Mouse (Mus musculus): ENCODE results near the gene Krt2. TPM values are rescaled to one million over a fixed set of nuclear protein-coding genes. Genes with fewer than 3 reads are reported as not detected.

Krt2 gene
- polyA plus RNA-seq, 1 experiment from 2014 or later: not detected

DNA sequence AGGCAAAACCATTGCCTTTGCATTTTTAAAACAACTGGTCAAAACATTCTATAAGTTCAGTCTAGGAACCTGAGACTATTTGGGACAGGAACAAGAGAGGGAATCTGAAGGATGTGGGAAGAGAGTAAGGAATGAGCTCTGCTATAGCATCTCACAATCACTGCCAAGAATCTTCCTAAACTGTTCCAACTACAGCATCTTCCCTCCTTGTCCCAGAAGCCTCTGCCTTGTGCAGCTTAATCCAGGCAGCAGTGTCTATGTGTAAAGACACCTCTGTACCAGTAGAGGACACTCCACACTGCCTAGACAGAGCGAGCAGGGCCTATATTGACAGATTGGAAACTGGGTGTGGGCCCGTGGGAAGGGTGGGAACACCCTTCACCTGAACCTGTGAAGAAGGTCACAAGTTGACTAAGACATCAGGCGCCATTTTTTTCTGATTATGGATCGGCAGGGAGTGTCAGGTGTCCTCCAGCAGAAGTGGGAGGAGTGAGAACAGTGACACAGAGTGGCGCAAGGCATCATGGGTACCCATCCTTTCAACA, 16.9 kb upstream of the Krt2 start:
- no peak overlapping the region for H3K4me2 ChIP-seq (replicated peaks)
- WGBS: 68% methylated on average over 5 of the region's 5 CpGs
- H3K27me3 ChIP-seq: no peaks in the 10 kb centered on the region
- no peak overlapping the region for H3K9ac ChIP-seq
- H3K9me3 ChIP-seq (replicated peaks): no peaks in the 10 kb centered on the region
- no peak overlapping the region for H3K4me3 ChIP-seq
- no peaks in the 10 kb centered on the region for H3K4me1 ChIP-seq
- no peaks in the 10 kb centered on the region for H3K36me3 ChIP-seq
- no peak overlapping the region for H3K27ac ChIP-seq
- ATAC-seq (ENCODE audit: low FRiP score): no peak

GRCm38 (mm10) chr15:101833131-101833530, 15.2 kb upstream of the Krt2 start:
- no peak for ATAC-seq (ENCODE audit: low FRiP score)
- Histone ChIP-seq H3K4me2 (replicated peaks) (no peak overlapping the region), H3K36me3 (no peaks in the 10 kb centered on the region), H3K4me1 (no peaks in the 10 kb centered on the region), H3K27ac (no peak overlapping the region), H3K9me3 (replicated peaks) (no peaks in the 10 kb centered on the region), H3K9ac (no peak overlapping the region), H3K4me3 (no peak overlapping the region), H3K27me3 (no peaks in the 10 kb centered on the region)
- WGBS: 60% methylated on average over 6 of the region's 6 CpGs

- no peak overlapping the region for H3K4me3 ChIP-seq
- no peaks in the 10 kb centered on the region for H3K36me3 ChIP-seq
- no peaks in the 10 kb centered on the region for H3K9me3 ChIP-seq (replicated peaks)
- H3K4me2 ChIP-seq (replicated peaks): no peak overlapping the region
- H3K27me3 ChIP-seq: no peaks in the 10 kb centered on the region
- H3K27ac ChIP-seq: no peak overlapping the region
- no peak for ATAC-seq (ENCODE audit: low FRiP score)
- WGBS: 77% methylated on average over 5 of the region's 5 CpGs
- no peak overlapping the region for H3K9ac ChIP-seq
- no peaks in the 10 kb centered on the region for H3K4me1 ChIP-seq
Observed at GRCm38 (mm10) chr15:101829441-101829840, 11.5 kb upstream of the Krt2 start.

- Histone ChIP-seq H3K36me3 (no peaks in the 10 kb centered on the region), H3K27me3 (no peaks in the 10 kb centered on the region), H3K4me3 (no peak overlapping the region), H3K4me2 (replicated peaks) (no peak overlapping the region), H3K9ac (no peak overlapping the region), H3K27ac (no peak overlapping the region), H3K9me3 (replicated peaks) (no peaks in the 10 kb centered on the region), H3K4me1 (no peaks in the 10 kb centered on the region)
- WGBS: 39% methylated on average over 3 of the region's 3 CpGs
- no peak for ATAC-seq (ENCODE audit: low FRiP score)
Observed at GRCm38 (mm10) chr15:101821786-101822185, 3.8 kb upstream of the Krt2 start.

DNA sequence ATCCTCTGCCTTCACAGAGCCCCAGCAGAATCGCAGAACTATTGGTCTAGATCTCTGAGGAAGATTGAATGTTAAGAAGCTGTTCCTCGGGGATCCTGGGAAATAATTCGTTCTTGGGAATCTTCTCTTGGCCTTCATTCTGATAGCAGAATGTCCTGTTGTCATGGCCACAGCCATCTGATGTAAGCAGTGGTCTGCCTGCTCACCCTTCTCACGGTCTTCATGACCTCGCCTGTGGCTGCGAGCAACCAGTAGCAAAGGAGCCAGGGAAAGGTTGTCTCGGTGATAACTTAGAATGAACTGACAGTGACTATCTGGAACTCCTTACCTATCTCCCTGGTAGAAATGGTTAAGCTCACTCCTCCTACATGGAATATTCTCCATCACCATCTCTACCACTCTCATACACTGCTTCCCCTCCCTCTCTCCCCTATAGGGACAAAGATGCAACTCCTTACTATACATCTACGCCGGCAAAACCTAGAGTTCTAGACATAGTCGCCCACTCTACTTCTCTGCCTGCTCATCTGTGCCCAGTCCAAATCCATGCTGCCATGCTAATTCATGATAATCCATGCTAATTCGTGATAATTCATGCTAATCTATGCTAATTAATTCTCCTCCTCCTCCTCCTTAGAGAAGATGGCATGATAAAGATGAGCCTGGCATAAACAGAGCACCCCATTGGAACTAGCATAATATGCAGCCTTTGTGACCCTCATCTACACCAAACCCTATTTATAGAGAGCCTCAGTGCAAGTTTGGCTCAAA, 14.7 kb downstream of the Krt2 start:
- Histone ChIP-seq H3K4me2 (replicated peaks) (no peak overlapping the region), H3K9me3 (replicated peaks) (no peaks in the 10 kb centered on the region), H3K27me3 (no peaks in the 10 kb centered on the region; the same call in 1 of the 2 replicates), H3K9ac (no peak overlapping the region), H3K4me3 (no peak overlapping the region), H3K36me3 (no peaks in the 10 kb centered on the region), H3K27ac (peak overlapping the region; percentile 30; the same call in 1 of the 2 replicates), H3K4me1 (peaks cover 14% of the 10 kb centered on the region)
- 70% methylated on average over 11 of the region's 11 CpGs for WGBS
- ATAC-seq (ENCODE audit: low FRiP score): peak; percentile 54

- Histone ChIP-seq H3K4me2 (replicated peaks) (no peak within 1 kb of the TSS), H3K27me3 (no peaks in the 10 kb centered on the region; the same call in 1 of the 2 replicates), H3K36me3 (no peaks in the 10 kb centered on the region), H3K4me3 (no peak within 1 kb of the TSS), H3K9me3 (replicated peaks) (no peaks in the 10 kb centered on the region), H3K4me1 (peaks cover 14% of the 10 kb centered on the region), H3K9ac (no peak within 1 kb of the TSS), H3K27ac (peak within 1 kb of the TSS; percentile 48)
- 79% methylated on average over 6 of the region's 6 CpGs for WGBS
- 0 out of 2 replicates have a peak, but pooled peaks have one; percentile 32 for ATAC-seq (ENCODE audit: low FRiP score)
Observed at GRCm38 (mm10) chr15:101802296-101802835, 15.6 kb downstream of the Krt2 start, which contains the start of gene Krt73. Gene Krt73 (minus strand): TSS chr15:101802346.

GRCm38 (mm10) chr15:101790867-101791266, 27.1 kb downstream of the Krt2 start:
- H3K4me1 ChIP-seq: no peaks in the 10 kb centered on the region; the same call in none of the 2 replicates
- WGBS: 18% methylated on average over 3 of the region's 3 CpGs
- H3K9ac ChIP-seq: no peak overlapping the region
- no peaks in the 10 kb centered on the region for H3K27me3 ChIP-seq
- no peak overlapping the region for H3K27ac ChIP-seq
- H3K36me3 ChIP-seq: no peaks in the 10 kb centered on the region
- no peak overlapping the region for H3K4me3 ChIP-seq
- ATAC-seq (ENCODE audit: low FRiP score): no peak
- no peak overlapping the region for H3K4me2 ChIP-seq (replicated peaks)
- H3K9me3 ChIP-seq (replicated peaks): no peaks in the 10 kb centered on the region

DNA sequence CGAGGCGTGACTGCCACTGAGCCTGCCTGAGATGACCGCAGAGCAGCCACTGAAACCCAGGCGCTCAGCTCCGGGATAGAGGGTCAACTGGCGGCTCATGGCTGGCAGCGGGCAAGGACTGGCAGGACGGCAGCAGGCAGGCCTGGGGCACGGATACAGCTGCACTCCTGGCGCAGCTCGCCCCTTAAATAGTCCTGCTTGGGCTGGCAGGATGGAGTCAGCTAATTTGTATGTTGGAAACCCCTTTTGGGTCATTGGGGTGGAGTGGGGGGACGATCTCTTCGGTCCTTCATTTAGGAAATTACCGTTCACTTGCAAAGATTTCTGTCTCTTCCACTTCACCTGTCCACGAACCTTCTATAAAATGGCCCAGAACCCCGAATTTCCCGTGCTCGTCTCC, 31.6 kb downstream of the Krt2 start, which contains the start of gene Krt72:
Gene Krt72, minus strand, starts transcription at position 101 of the 400 bp plus-strand sequence.
- H3K9me3 ChIP-seq (replicated peaks): no peaks in the 10 kb centered on the region
- no peak within 1 kb of the TSS for H3K27ac ChIP-seq
- ATAC-seq (ENCODE audit: low FRiP score): no peak
- no peaks in the 10 kb centered on the region; the same call in none of the 2 replicates for H3K4me1 ChIP-seq
- H3K4me2 ChIP-seq (replicated peaks): no peak within 1 kb of the TSS
- no peaks in the 10 kb centered on the region for H3K27me3 ChIP-seq
- H3K9ac ChIP-seq: no peak within 1 kb of the TSS
- WGBS: 89% methylated on average over 18 of the region's 18 CpGs
- no peaks in the 10 kb centered on the region for H3K36me3 ChIP-seq
- H3K4me3 ChIP-seq: no peak within 1 kb of the TSS

DNA sequence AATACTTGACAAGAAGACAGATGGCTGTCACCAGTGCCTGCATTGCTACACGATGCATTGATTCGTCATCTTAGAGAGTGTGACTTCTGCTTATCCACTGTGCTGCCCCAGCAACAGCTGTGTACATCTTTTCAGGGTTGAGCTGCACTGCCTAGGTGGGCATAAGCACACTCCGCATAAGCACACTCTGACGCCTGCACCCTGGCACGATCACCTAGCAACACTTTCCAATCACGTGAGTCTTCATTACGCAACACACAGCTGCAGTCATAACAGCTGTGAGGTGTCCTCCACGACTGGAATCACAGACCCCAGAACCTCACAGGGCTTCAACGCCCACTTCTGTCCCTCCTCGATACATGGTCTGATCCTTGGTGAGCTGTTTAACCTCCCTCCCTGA, 44.5 kb downstream of the Krt2 start:
- no peak for ATAC-seq (ENCODE audit: low FRiP score)
- no peak overlapping the region for H3K4me3 ChIP-seq

GRCm38 (mm10) chr15:101772711-101773081, 45.3 kb downstream of the Krt2 start:
- Histone ChIP-seq H3K4me2 (replicated peaks) (no peak overlapping the region), H3K27me3 (no peaks in the 10 kb centered on the region), H3K4me1 (peaks cover 5% of the 10 kb centered on the region; the same call in 1 of the 2 replicates), H3K36me3 (no peaks in the 10 kb centered on the region), H3K9ac (no peak overlapping the region), H3K9me3 (replicated peaks) (no peaks in the 10 kb centered on the region), H3K27ac (no peak overlapping the region), H3K4me3 (no peak overlapping the region)
- 7% methylated on average over 5 of the region's 5 CpGs for WGBS
- ATAC-seq (ENCODE audit: low FRiP score): peak; percentile 67

More for the DNA sequence above, 44.5 kb downstream of the Krt2 start:
- Histone ChIP-seq H3K4me1 (peaks cover 5% of the 10 kb centered on the region; the same call in 1 of the 2 replicates), H3K27me3 (no peaks in the 10 kb centered on the region), H3K4me2 (replicated peaks) (no peak overlapping the region), H3K27ac (no peak overlapping the region), H3K36me3 (no peaks in the 10 kb centered on the region), H3K9ac (no peak overlapping the region), H3K9me3 (replicated peaks) (no peaks in the 10 kb centered on the region)
- WGBS: 90% methylated on average over 10 of the region's 10 CpGs

DNA sequence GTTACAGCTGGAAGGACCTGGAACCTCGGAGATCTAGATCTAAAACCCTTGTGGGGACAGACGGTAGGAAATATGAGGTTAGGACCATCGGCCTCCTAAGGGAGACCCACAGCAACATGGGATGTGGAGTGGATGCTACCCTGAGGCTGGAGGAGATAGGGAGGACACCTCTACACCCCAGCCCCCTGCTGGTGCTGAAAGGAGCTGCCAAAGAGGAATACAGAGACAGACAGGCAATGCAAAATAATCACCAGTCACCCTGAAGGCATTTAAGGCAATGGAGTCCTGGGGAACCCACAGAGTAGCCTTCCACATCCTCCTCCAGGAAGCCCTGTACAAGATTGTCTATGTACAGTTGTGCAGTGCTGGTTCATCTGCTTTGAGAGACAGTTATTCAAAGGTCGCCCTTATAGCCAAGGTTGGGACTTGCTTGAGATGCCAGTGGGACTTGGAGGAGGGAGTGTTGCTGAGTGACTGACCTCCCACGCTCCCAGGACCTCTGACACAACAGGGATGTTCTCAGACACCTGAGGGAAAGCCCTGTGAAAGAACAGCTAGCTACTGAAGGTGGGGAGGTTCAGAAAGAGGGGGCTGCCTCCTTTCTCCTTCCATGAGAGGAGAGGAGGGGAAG, 45.8 kb downstream of the Krt2 start:
- no peak overlapping the region for H3K27ac ChIP-seq
- H3K4me3 ChIP-seq: no peak overlapping the region
- WGBS: 75% methylated on average over 5 of the region's 5 CpGs
- H3K9me3 ChIP-seq (replicated peaks): no peaks in the 10 kb centered on the region
- 0 out of 2 replicates have a peak, but pooled peaks have one; percentile 16 for ATAC-seq (ENCODE audit: low FRiP score)
- H3K27me3 ChIP-seq: no peaks in the 10 kb centered on the region
- H3K4me2 ChIP-seq (replicated peaks): no peak overlapping the region
- peaks cover 5% of the 10 kb centered on the region; the same call in 1 of the 2 replicates for H3K4me1 ChIP-seq
- no peak overlapping the region for H3K9ac ChIP-seq
- no peaks in the 10 kb centered on the region for H3K36me3 ChIP-seq

GRCm38 (mm10) chr15:101770226-101770625, 47.7 kb downstream of the Krt2 start:
- no peaks in the 10 kb centered on the region for H3K27me3 ChIP-seq
- WGBS: 64% methylated on average over 8 of the region's 8 CpGs
- no peaks in the 10 kb centered on the region for H3K36me3 ChIP-seq
- H3K27ac ChIP-seq: no peak overlapping the region
- H3K4me2 ChIP-seq (replicated peaks): no peak overlapping the region
- no peaks in the 10 kb centered on the region for H3K9me3 ChIP-seq (replicated peaks)
- no peak for ATAC-seq (ENCODE audit: low FRiP score)
- H3K4me1 ChIP-seq: peaks cover 5% of the 10 kb centered on the region; the same call in 1 of the 2 replicates
- no peak overlapping the region for H3K4me3 ChIP-seq
- no peak overlapping the region for H3K9ac ChIP-seq
